9 mouse cellular contexts compared by ENCODE assay signal in the genomic region with DNA sequence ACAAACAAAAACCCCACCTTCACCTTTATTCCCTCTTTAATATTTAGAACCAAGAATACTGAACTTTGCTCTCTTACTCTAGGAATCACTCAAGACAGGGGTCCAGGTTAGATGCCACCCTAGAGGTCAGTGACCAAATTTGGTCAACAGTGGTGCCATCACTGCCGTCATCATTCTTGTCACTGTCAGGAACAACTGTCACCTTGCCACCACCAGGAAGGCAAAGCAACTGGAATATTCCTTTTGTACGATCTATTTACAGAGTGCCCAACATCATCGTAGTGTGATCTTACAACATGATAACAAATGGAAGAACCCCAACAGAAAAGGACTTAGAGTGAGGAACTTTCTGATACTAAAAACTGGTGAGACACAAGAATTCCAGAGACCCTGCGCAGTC. TPM values are rescaled to one million over a fixed set of nuclear protein-coding genes. Genes with fewer than 3 reads are reported as not detected.
DNase-seq lines count a peak whose midpoint lies in the region; ATAC-seq and TF ChIP-seq lines count a peak whose summit lies in the region.
"Had no signal": no experiment of that assay in that cellular context is flagged by ENCODE, and none has a peak within 500 bp of the region (broad histone marks: within the 10 kb centered on the region; RNA-seq: fewer than 3 reads in every experiment).

No protein-coding gene starts in this region.

- no peak for DNase-seq in kidney, postnatal 14 days
- DNase-seq in embryonic facial prominence, embryonic 10.5 days (ENCODE audit: low spot score): no peak
- no peak for DNase-seq in hindbrain, postnatal 0 days (ENCODE audit: low spot score)
- DNase-seq in left cerebral cortex, postnatal 4 days: no peak
- DNase-seq in frontal cortex, postnatal 14 days (ENCODE audit: low spot score in 2 of 2): no peak

- 24% methylated on average over 4 of the region's 4 CpGs for WGBS in kidney, embryonic 16.5 days
- WGBS in embryonic facial prominence, embryonic 10.5 days: 60% methylated on average over 4 of the region's 4 CpGs
- WGBS in hindbrain, postnatal 0 days: 35% methylated on average over 4 of the region's 4 CpGs

- H3K36me3 ChIP-seq in kidney, embryonic 16.5 days (ENCODE audit: insufficient read depth, low read length): peaks cover 7% of the 10 kb centered on the region
- peaks cover 49% of the 10 kb centered on the region for H3K36me3 ChIP-seq in embryonic facial prominence, embryonic 10.5 days (replicated peaks)
- 0 out of 2 replicates have a peak, but pooled peaks cover 3% of the 10 kb centered on the region for H3K36me3 ChIP-seq in hindbrain, postnatal 0 days (ENCODE audit: insufficient read depth, low read length)
- peaks cover 25% of the 10 kb centered on the region for H3K36me3 ChIP-seq in myocyte (ENCODE audit: control insufficient read depth, insufficient read depth)

- no peak overlapping the region for H3ac ChIP-seq in myocyte (ENCODE audit: control insufficient read depth, insufficient read length)

- peak overlapping the region; percentile 75 for H3K4me2 ChIP-seq in kidney, embryonic 16.5 days (replicated peaks; ENCODE audit: low read depth, low read length)
- H3K4me2 ChIP-seq in hindbrain, postnatal 0 days (ENCODE audit: low read depth, low read length): peak overlapping the region; percentile 81
- H3K4me2 ChIP-seq in myocyte (ENCODE audit: low read depth): peak overlapping the region; percentile 90

- peaks cover 46% of the 10 kb centered on the region for H3K4me1 ChIP-seq in kidney, embryonic 16.5 days (ENCODE audit: insufficient read depth, low read length)
- peaks cover 46% of the 10 kb centered on the region for H3K4me1 ChIP-seq in embryonic facial prominence, embryonic 10.5 days
- peaks cover 17% of the 10 kb centered on the region for H3K4me1 ChIP-seq in hindbrain, postnatal 0 days (ENCODE audit: insufficient read depth, low read length)

- H3K27ac ChIP-seq in kidney, embryonic 16.5 days (ENCODE audit: low read length): no peak overlapping the region
- no peak overlapping the region for H3K27ac ChIP-seq in embryonic facial prominence, embryonic 10.5 days (replicated peaks)
- no peak overlapping the region for H3K27ac ChIP-seq in hindbrain, postnatal 0 days

- H3K9me3 ChIP-seq in kidney, embryonic 16.5 days (ENCODE audit: low read length): no peaks in the 10 kb centered on the region
- no peaks in the 10 kb centered on the region for H3K9me3 ChIP-seq in embryonic facial prominence, embryonic 10.5 days
- H3K9me3 ChIP-seq in hindbrain, postnatal 0 days (ENCODE audit: low read length): no peaks in the 10 kb centered on the region

- intact Hi-C loops in left cerebral cortex, postnatal 4 days (cut with DNase I): loop anchor here (5.0 kb wide), 1 partner anchor 122 kb away; no protein-coding TSS in a partner anchor

- no peak for ATAC-seq in kidney, embryonic 16.5 days (ENCODE audit: low FRiP score, low TSS enrichment)
- ATAC-seq in hindbrain, postnatal 0 days: no peak
- ATAC-seq in erythroid progenitor cell, adult 5-6 weeks (replicated peaks; ENCODE audit: low FRiP score, poor library complexity, severe bottlenecking): no peak
- ATAC-seq: activated CD4-positive, CD25-positive, alpha-beta regulatory T cell, adult 4 months had no signal

- H3K9ac ChIP-seq in kidney, embryonic 16.5 days (replicated peaks; ENCODE audit: low read length): peak overlapping the region; percentile 55
- H3K9ac ChIP-seq in hindbrain, postnatal 0 days (replicated peaks; ENCODE audit: low read length): peak overlapping the region; percentile 37; the same call in 1 of the 2 replicates

- no peaks in the 10 kb centered on the region for H3K27me3 ChIP-seq in kidney, embryonic 16.5 days (ENCODE audit: insufficient read depth, low read length)
- H3K27me3 ChIP-seq in embryonic facial prominence, embryonic 10.5 days (replicated peaks; ENCODE audit: low read depth, poor library complexity, severe bottlenecking): peaks cover 12% of the 10 kb centered on the region; the same call in 1 of the 2 replicates
- H3K27me3 ChIP-seq in hindbrain, postnatal 0 days (ENCODE audit: insufficient read depth, low read length): no peaks in the 10 kb centered on the region
- no peaks in the 10 kb centered on the region for H3K27me3 ChIP-seq in myocyte (ENCODE audit: control insufficient read depth, insufficient read depth, insufficient read length)

- no peak for TF ChIP-seq POLR2A in myocyte (IDR thresholded peaks at IDR 0.05; ENCODE audit: insufficient read length, low read depth)

- H3K4me3 ChIP-seq in kidney, embryonic 16.5 days (ENCODE audit: low read length): peak overlapping the region; percentile 88
- peak overlapping the region; percentile 99 for H3K4me3 ChIP-seq in embryonic facial prominence, embryonic 10.5 days
- peak overlapping the region; percentile 98 for H3K4me3 ChIP-seq in hindbrain, postnatal 0 days (ENCODE audit: low read length)
- H3K4me3 ChIP-seq in myocyte: peak overlapping the region; percentile 83

- H3K79me2 ChIP-seq in myocyte (ENCODE audit: control insufficient read depth, insufficient read depth): peaks cover 61% of the 10 kb centered on the region

- TF ChIP-seq CTCF in hindbrain, postnatal 0 days (IDR thresholded peaks at IDR 0.05; ENCODE audit: low read depth): no peak

TF ChIP-seq in myocyte, 11 proteins besides CTCF, POLR2A, EP300 and RAD21:
- TF ChIP-seq MYOD1 (IDR thresholded peaks at IDR 0.05; ENCODE audit: control insufficient read depth in 1 of 3, insufficient read length in 2 of 3, low read depth in 2 of 3) (peak in 1 of 3 experiments; percentile 36), TCF3 (IDR thresholded peaks at IDR 0.05; ENCODE audit: insufficient read length, low read depth) (no peak), SRF (IDR thresholded peaks at IDR 0.05; ENCODE audit: control insufficient read depth, insufficient read length, low read depth) (peak; percentile 61)
TF ChIP-seq in myocyte: peak in this region for 2.

RNA-seq across cellular contexts. Expression of gene Atp2a2, which starts 1.9 kb away (rescaled TPM):
- polyA plus RNA-seq in kidney, embryonic 16.5 days (2015; fragmentation: Nextera tagmentation; extraction: Ambion mirVana): 33.6 and 35.0 TPM in 2 replicates
- polyA plus RNA-seq in embryonic facial prominence, embryonic 10.5 days (2016; fragmentation: Nextera tagmentation; extraction: Ambion mirVana): 35.3 and 38.1 TPM in 2 replicates
- total RNA-seq in hindbrain, postnatal 0 days (2014; rRNA removed): 200 and 204 TPM in 2 replicates
- polyA plus RNA-seq in hindbrain, postnatal 0 days (2015; fragmentation: Nextera tagmentation; extraction: Ambion mirVana): 46.2 and 47.4 TPM in 2 replicates
- polyA plus RNA-seq in myocyte (2012; fragmentation: generic; extraction: Trizol): 295 TPM
- 100 to 1,000 TPM; 385 to 392 TPM for total RNA-seq in left cerebral cortex, postnatal 4 days (2021)
- total RNA-seq in erythroid progenitor cell, adult 5-6 weeks (2015; ENCODE audit: low replicate concordance): 73.2 and 84.3 TPM in 2 replicates
- 106 and 160 TPM in 2 replicates for total RNA-seq in erythroid progenitor cell, adult 5-6 weeks (2017; ENCODE audit: low replicate concordance)
